Mouse (Mus musculus) stomach, embryonic 16.5 days (tissue): ENCODE measurements around the gene Tarbp1. TPM values are rescaled to one million over a fixed set of nuclear protein-coding genes. Genes with fewer than 3 reads are reported as not detected.
"Not testable (repeated sequence)": the region's sequence is repeated elsewhere in the genome, so short reads cannot be mapped to it uniquely, and the experiment has no call there.

Source experiments
- ATAC-seq: fragments of 200-750 bp; cut with Nextera tagmentation; 2 replicates; pipeline ENCODE4 v1.8.0; 2017; ENCODE audit warnings: moderate number of reproducible peaks, moderate TSS enrichment; ENCODE audit not compliant: insufficient read depth, low FRiP score
- H3K27ac ChIP-seq: fragments of 300-500 bp; sonication (generic); 2 replicates; pipeline ENCODE4 v1.5.1; 2014; ENCODE audit warnings: low read length
- H3K27me3 ChIP-seq: fragments of 300-500 bp; sonication (generic); 2 replicates; pipeline ENCODE4 v1.6.1; 2014; ENCODE audit warnings: low read length, control low read depth, mixed read lengths; ENCODE audit not compliant: control insufficient read depth, insufficient read depth
- H3K36me3 ChIP-seq: fragments of 300-500 bp; sonication (generic); 2 replicates; pipeline ENCODE4 v1.6.1; 2014; ENCODE audit warnings: low read length; ENCODE audit not compliant: control insufficient read depth, insufficient read depth
- H3K4me1 ChIP-seq: fragments of 300-500 bp; sonication (generic); 2 replicates; pipeline ENCODE4 v1.6.1; 2014; ENCODE audit warnings: low read length, control low read depth, mixed read lengths; ENCODE audit not compliant: control insufficient read depth, insufficient read depth
- H3K4me2 ChIP-seq: fragments of 300-500 bp; sonication (generic); 2 replicates; pipeline ENCODE4 v1.6.1; 2014; ENCODE audit warnings: low read depth, low read length, mixed read lengths
- H3K4me3 ChIP-seq: fragments of 300-500 bp; sonication (generic); replicated peaks from 2 replicates; pipeline ENCODE4 v1.5.1; 2014; ENCODE audit warnings: mild to moderate bottlenecking, low read length
- H3K9ac ChIP-seq: fragments of 300-500 bp; sonication (generic); 2 replicates; pipeline ENCODE4 v1.6.1; 2014; ENCODE audit warnings: low read length
- H3K9me3 ChIP-seq: fragments of 300-500 bp; sonication (generic); replicated peaks from 2 replicates; pipeline ENCODE4 v1.6.1; 2016; ENCODE audit warnings: low read length, control low read depth; ENCODE audit not compliant: control insufficient read depth
- WGBS: fragments of 180-500 bp; shearing (Covaris S2); extraction: QIAGEN DNeasy Blood & Tissue Kit; methylation state at CpG from one replicate; pipeline ENCODE4 v1.1.7; 2014; 5-methylcytosine and 5-hydroxymethylcytosine counted together
- polyA plus RNA-seq: library from polyadenylated mRNA; unstranded; fragments of >200 nt; fragmentation: Nextera tagmentation; extraction: Ambion mirVana; gene quantifications from 2 replicates; pipeline ENCODE4 v1.2.1, GENCODE M21; 2015

The Tarbp1 gene
- polyA plus RNA-seq, 1 experiment from 2014 or later = 2.2 TPM

- H3K36me3 ChIP-seq = peaks cover 11% of the 10 kb centered on the region
- H3K4me1 ChIP-seq = no peaks in the 10 kb centered on the region
- no peak for ATAC-seq
- H3K27me3 ChIP-seq = no peaks in the 10 kb centered on the region
- H3K4me3 ChIP-seq = no peak overlapping the region
- H3K9ac ChIP-seq = no peak overlapping the region
- H3K4me2 ChIP-seq = no peak overlapping the region
- 81% methylated on average over 7 of the region's 7 CpGs for WGBS
- no peaks in the 10 kb centered on the region for H3K9me3 ChIP-seq
- no peak overlapping the region for H3K27ac ChIP-seq
These were observed 41.0 kb downstream of the Tarbp1 start for GRCm38 (mm10) chr8:126433827-126434226.

- H3K4me2 ChIP-seq = no peak overlapping the region
- ATAC-seq = no peak
- no peaks in the 10 kb centered on the region for H3K27me3 ChIP-seq
- H3K9ac ChIP-seq = no peak overlapping the region
- no peaks in the 10 kb centered on the region for H3K4me1 ChIP-seq
- peaks cover 20% of the 10 kb centered on the region for H3K36me3 ChIP-seq
- no peak overlapping the region for H3K4me3 ChIP-seq
- H3K9me3 ChIP-seq = no peaks in the 10 kb centered on the region
- WGBS = 92% methylated on average over 5 of the region's 5 CpGs
- H3K27ac ChIP-seq = no peak overlapping the region
These were observed 45.2 kb downstream of the Tarbp1 start for GRCm38 (mm10) chr8:126429635-126430034.

GRCm38 (mm10) chr8:126424946-126425345 is 49.9 kb downstream of the Tarbp1 start:
- Histone ChIP-seq H3K27ac (no peak overlapping the region), H3K9me3 (no peaks in the 10 kb centered on the region), H3K9ac (no peak overlapping the region), H3K4me2 (no peak overlapping the region), H3K36me3 (peaks cover 14% of the 10 kb centered on the region), H3K4me1 (peaks cover 7% of the 10 kb centered on the region), H3K4me3 (no peak overlapping the region), H3K27me3 (no peaks in the 10 kb centered on the region)
- no peak for ATAC-seq
- WGBS = 87% methylated on average over 1 of the region's 1 CpGs

- Histone ChIP-seq H3K4me2 (no peak overlapping the region), H3K4me3 (no peak overlapping the region), H3K27me3 (no peaks in the 10 kb centered on the region), H3K27ac (no peak overlapping the region), H3K9me3 (no peaks in the 10 kb centered on the region), H3K9ac (no peak overlapping the region), H3K4me1 (peaks cover 7% of the 10 kb centered on the region), H3K36me3 (peaks cover 14% of the 10 kb centered on the region)
- no peak for ATAC-seq
- 81% methylated on average over 4 of the region's 4 CpGs for WGBS
These were observed 50.7 kb downstream of the Tarbp1 start for GRCm38 (mm10) chr8:126424163-126424562.

- H3K9me3 ChIP-seq = no peaks in the 10 kb centered on the region
- peaks cover 9% of the 10 kb centered on the region for H3K36me3 ChIP-seq
- WGBS = 9% methylated on average over 9 of the region's 9 CpGs
- peak overlapping the region; percentile 78; the same call in 1 of the 2 replicates for H3K27ac ChIP-seq
- no peaks in the 10 kb centered on the region for H3K27me3 ChIP-seq
- peak; percentile 46; the same call in 1 of the 2 replicates for ATAC-seq
- peak overlapping the region; percentile 66 for H3K4me2 ChIP-seq
- H3K9ac ChIP-seq = peak overlapping the region; percentile 83
- peak overlapping the region; percentile 80 for H3K4me3 ChIP-seq
- peaks cover 7% of the 10 kb centered on the region for H3K4me1 ChIP-seq
These were observed 52.0 kb downstream of the Tarbp1 start for GRCm38 (mm10) chr8:126422920-126423300.

- under 1% methylated on average over 61 of the region's 61 CpGs for WGBS
- H3K4me1 ChIP-seq = peaks cover 7% of the 10 kb centered on the region
- ATAC-seq = peak; percentile 98
- peak within 1 kb of the TSS; percentile 66 for H3K4me2 ChIP-seq
- H3K27me3 ChIP-seq = no peaks in the 10 kb centered on the region
- peak within 1 kb of the TSS; percentile 83 for H3K9ac ChIP-seq
- H3K9me3 ChIP-seq = no peaks in the 10 kb centered on the region
- H3K36me3 ChIP-seq = peaks cover 3% of the 10 kb centered on the region
- H3K27ac ChIP-seq = peak within 1 kb of the TSS; percentile 78
- H3K4me3 ChIP-seq = peak within 1 kb of the TSS; percentile 80
These were observed 52.5 kb downstream of the Tarbp1 start, which contains the start of gene Coa6 for GRCm38 (mm10) chr8:126422174-126422919. Gene Coa6 (plus strand): TSS chr8:126422515.

GRCm38 (mm10) chr8:126420834-126421233 is 54.0 kb downstream of the Tarbp1 start:
- Histone ChIP-seq H3K4me3 (no peak overlapping the region), H3K36me3 (no peaks in the 10 kb centered on the region), H3K27me3 (no peaks in the 10 kb centered on the region), H3K9ac (no peak overlapping the region), H3K9me3 (no peaks in the 10 kb centered on the region), H3K4me2 (no peak overlapping the region), H3K27ac (no peak overlapping the region), H3K4me1 (peaks cover 7% of the 10 kb centered on the region)
- no peak for ATAC-seq
- WGBS = 71% methylated on average over 3 of the region's 3 CpGs

- ATAC-seq = no peak
- H3K4me3 ChIP-seq = no peak overlapping the region
- no peaks in the 10 kb centered on the region for H3K4me1 ChIP-seq
- H3K27me3 ChIP-seq = no peaks in the 10 kb centered on the region
- no peak overlapping the region for H3K4me2 ChIP-seq
- no peak overlapping the region for H3K9ac ChIP-seq
- 72% methylated on average over 4 of the region's 4 CpGs for WGBS
- no peaks in the 10 kb centered on the region for H3K9me3 ChIP-seq
- H3K36me3 ChIP-seq = no peaks in the 10 kb centered on the region
- no peak overlapping the region for H3K27ac ChIP-seq
These were observed 69.8 kb downstream of the Tarbp1 start for GRCm38 (mm10) chr8:126405030-126405429.

- not testable (repeated sequence) for ATAC-seq, H3K36me3 ChIP-seq, H3K4me3 ChIP-seq, H3K27ac ChIP-seq, H3K4me2 ChIP-seq, H3K9ac ChIP-seq, H3K4me1 ChIP-seq, H3K9me3 ChIP-seq, H3K27me3 ChIP-seq
These were observed 70.3 kb downstream of the Tarbp1 start for GRCm38 (mm10) chr8:126404550-126404949.
